Mouse (Mus musculus) urinary bladder, adult 18-20 months (tissue): ENCODE data around the gene Gse1.

Experiments
- DNase-seq, 2 experiments: peaks; one replicate each; pipeline ENCODE4 v3.0.0; 2022; ENCODE audit warnings: low spot score in 2 of 2, mixed read lengths in 2 of 2

Gse1 gene

DNA sequence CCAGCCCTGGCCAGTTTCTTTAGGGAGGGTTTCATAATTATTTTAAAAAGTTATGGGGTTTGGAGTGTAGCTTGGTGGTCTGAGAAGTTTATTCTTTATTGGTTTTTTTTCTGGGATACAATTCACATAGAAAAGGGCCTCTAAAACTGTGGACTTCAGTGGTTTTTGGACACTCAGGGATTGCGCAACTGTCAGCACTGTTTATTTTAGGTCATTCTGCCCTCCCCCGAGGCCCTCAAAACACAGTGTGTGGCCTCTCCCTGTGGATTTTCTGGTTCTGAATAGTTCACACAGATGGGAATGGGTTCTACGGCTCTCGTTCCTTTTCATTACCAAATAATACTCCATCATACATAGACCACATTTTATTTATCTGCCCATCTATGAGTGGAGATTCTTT lies 15.0 kb downstream of the Gse1 start:
- DNase-seq = no peak

DNA sequence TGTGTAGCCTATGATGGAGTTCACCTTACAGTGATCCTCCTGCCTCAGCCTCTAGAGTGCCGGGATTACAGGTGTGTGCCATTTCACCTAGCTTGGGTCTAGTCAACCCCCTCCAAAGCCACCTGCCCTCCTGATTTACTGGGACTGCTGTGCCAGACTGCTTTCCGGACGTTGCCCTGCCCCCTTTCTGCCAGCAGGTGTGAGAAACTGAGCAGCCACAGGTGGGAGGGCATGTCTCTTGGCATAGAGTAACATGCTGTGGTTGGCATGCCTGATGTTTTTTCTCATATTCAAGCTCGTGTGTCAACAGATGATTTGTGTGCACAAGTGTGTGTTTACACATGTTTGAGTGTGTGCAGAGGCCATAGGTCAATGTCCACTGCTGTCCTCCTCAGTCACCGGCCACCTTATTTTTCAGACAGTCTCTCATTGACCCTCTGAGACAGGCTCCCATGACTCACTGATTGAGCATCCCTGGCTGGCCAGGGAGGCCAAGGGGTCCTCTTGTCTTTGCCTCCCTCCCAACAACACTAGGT lies 15.7 kb downstream of the Gse1 start:
- DNase-seq = no peak

DNA sequence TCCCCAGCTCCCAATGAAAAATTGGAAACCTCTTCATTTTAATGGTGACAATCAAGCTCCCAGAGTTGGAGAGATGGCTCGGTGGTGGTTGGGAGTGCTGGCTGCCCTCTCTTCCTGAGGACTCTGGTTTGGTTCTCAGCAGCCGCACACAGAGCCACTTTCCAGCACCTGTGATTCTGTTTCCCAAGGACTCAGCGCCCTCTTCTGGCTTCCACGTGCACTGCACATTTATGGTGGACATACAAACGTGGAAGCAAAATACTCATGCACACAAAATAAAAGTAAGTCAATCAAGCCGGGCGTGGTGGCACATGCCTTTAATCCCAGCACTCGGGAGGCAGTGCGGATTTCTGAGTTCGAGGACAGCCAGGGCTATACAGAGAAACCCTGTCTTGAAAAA lies 16.3 kb downstream of the Gse1 start:
- DNase-seq = no peak

DNA sequence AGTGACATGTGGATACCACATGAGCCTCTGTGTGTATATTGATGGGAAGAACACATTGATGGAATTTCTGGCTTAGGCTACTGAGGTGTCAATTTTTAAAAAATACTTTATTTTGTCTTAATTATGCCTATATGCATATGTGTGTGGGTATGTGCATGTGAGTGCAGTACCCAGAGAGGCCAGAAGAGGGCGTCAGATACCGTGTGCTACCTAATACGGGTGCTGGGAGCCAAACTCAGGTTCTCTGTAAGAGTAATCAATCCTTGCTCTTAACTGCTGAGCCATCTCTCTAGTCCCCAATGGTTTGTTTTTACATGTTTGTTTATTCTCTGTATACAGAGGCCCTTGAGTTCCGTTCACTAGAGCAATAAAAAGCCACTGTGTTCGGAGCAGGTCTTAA lies 19.4 kb downstream of the Gse1 start:
- no peak for DNase-seq

DNA sequence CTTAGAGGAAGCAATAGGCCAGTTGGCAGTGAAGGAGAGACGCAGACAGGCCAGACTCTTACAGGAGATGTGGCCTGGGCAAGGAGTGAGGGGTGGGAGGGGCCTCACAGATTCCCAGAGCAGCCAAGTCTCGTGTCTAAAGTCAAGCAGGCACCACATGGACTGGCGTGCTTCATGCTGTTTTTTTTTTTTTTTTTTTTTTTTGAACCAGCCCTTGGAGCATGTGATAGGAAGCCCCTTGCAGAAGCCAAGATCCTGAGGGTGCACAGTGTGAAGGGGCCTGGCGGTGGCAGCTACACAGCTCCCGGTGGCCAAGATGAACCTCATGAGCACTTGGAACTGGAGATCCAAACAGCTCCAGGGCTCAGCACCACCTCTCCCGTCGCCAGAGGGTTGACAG lies 19.8 kb downstream of the Gse1 start:
- no peak for DNase-seq

- no peak for DNase-seq
These were observed 20.2 kb downstream of the Gse1 start for GRCm38 (mm10) chr8:120248451-120248850.

- DNase-seq = no peak
These were observed 21.6 kb downstream of the Gse1 start for GRCm38 (mm10) chr8:120249800-120250336.

- DNase-seq = no peak
These were observed 22.6 kb downstream of the Gse1 start for GRCm38 (mm10) chr8:120250750-120251410.

DNA sequence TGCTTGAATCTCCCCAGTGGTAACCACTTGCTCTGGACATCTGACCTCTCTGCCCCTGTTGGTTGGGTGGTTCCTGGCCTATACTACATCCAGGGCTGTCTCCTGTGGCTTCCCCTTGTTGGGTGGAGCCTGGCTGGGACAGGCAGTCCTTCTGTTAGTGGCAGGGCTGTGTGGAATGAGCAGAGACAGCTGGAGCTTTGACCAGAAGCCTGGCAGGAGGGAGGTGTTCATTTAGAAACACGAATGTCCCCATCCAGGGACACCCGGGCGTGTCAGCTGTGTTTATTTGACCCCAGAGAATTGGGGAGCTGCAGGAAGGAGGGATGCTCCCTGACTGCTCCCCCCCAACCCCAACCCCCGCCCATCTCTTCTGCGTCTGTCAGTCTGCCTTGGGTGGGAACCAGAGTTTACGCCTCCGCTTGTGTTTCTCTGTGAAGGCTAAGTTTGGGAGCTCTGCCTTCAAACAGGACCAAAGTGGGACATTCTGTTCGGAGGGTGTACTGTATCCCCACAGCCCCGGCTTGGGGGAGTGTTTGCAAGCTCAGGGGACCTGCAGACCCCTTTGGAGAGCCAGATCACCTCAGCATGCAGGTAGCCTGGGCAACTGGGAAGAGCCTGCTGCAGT lies 23.3 kb downstream of the Gse1 start:
- peak in 1 of 2 experiments; percentile 42 for DNase-seq

GRCm38 (mm10) chr8:120253626-120254025 lies 25.4 kb downstream of the Gse1 start:
- no peak for DNase-seq

DNA sequence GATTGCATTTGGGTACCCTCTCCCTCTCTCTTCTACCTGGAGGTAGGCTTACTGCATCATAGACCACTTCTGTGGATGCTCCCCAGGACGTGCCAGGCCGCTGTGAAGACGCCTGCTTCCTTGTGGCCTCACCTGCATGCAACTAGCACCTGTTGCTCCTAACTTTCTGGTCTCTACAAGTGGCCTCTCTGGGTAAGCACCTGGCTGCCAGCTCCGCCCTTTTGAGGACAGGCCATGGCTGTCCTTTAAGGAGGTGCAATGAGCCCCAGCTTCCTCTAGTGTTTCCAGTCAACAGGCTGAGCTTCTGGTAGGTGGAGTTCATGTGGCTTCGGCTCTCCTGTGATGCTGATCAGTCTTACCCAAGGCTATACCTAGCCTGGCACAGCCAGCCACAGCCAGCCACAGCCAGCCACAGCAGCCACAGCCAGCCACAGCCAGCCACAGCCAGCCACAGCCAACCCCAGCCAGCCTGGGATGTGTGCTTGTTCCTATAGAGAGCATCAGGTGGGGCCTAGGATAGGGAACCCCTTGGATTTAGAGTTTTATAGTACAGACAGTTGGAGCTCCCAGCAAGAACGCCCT lies 27.2 kb downstream of the Gse1 start:
- no peak for DNase-seq

GRCm38 (mm10) chr8:120256958-120257357 lies 28.7 kb downstream of the Gse1 start:
- no peak for DNase-seq

GRCm38 (mm10) chr8:120259206-120259605 lies 30.9 kb downstream of the Gse1 start:
- DNase-seq = no peak

DNA sequence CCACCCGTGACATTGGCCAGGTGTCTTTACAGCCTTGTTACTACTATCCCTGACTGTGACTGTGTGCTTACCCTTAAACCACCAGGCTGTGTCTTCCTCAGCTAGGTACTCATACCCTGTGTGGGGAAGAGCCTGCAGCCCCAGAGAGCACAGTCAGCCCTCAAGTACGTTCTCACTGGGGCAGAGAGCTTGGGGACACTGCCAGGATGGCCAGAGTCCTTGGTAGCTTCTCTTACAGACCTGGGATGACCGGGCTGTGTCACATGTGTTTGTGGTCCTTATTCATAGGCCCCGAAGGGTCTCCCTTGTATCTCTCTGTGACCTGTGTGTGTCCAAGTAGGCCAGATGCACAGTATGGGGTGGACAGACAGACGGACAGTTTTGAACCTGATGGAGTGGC lies 32.4 kb downstream of the Gse1 start:
- DNase-seq = no peak

DNA sequence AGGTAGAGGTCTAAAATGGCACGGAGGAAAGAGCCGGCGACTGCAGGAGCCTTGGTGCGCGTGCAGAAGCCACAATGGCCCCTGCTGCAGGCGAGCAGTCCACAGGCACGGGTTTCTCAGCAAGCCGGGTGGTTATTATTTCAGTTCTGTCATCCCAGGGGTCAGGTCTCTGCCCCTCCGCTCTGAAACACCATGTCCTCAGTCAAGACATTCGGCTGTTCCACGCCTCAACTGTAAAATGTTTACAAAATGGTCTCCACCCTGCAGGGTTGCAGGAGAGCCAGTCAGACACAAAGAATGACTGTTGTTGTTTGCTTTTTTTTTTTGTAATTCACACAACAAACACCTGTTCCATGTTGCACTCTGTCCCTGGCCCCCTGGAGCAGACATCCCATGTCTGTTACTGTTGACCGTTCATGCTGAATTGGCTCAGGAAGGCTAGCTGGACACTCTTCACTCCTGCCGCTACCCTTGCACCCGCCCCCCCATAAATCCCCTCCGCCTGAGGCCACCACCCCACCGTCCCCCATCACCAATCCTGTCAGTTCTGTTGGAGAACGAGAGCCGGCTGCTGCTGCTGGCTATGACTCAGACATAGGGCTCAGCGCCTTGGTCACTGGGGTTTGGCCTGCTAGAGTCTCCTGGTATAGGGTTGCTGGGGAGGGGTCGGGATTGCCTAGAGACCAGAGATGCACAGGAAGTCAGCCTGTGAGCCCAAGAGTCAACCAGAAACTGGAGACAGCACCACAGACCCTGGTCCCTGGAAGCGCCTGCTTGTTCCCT lies 33.3 kb downstream of the Gse1 start:
- DNase-seq = no peak

GRCm38 (mm10) chr8:120263879-120264278 lies 35.6 kb downstream of the Gse1 start:
- DNase-seq = no peak

- no peak for DNase-seq
These were observed 36.2 kb downstream of the Gse1 start for GRCm38 (mm10) chr8:120264388-120264943.

GRCm38 (mm10) chr8:120264944-120265453 lies 36.7 kb downstream of the Gse1 start:
- peak in 1 of 2 experiments; percentile 51 for DNase-seq

DNA sequence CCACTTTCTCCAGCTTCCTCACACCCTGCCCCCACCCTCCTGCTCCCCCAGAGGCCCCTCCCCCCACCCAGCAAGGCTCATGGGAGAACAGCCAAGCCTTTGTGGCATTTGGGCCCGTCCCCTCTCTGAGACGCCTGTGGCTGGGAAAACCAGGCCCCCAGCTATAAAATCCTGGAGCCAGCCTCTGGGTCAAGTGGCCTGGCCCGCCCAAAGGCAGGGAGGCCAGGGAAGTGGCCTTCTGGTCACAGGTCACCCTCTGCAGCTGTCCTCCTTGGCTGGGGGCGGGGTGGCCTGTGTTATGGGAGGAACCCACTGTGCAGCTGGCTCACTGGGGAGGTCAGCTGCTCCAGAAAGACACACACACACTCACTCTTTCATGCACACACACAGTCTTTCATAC lies 37.2 kb downstream of the Gse1 start:
- DNase-seq = peak in 1 of 2 experiments; percentile 71

DNA sequence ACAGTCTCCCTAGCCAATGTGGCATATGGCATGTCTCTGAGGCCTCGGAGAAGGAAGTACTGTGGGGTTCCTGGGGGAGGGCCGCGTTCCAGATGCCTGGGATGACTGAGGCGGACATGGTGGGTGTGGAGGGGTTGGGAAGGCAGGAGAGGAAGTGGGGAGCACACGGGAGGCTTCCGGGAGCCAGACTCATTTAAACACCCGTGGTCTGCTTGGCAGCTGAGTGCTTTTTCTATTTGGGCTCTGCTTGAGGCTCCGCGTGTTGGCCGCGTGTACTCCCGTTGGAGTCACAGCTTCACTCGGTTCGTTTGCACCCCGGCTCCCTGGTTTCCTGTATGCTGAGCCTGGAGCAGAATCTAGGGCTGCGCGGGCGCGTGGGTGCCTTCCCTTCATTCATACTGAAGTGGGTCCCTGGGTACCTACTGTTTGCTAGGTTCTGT lies 40.3 kb downstream of the Gse1 start:
- no peak for DNase-seq

DNA sequence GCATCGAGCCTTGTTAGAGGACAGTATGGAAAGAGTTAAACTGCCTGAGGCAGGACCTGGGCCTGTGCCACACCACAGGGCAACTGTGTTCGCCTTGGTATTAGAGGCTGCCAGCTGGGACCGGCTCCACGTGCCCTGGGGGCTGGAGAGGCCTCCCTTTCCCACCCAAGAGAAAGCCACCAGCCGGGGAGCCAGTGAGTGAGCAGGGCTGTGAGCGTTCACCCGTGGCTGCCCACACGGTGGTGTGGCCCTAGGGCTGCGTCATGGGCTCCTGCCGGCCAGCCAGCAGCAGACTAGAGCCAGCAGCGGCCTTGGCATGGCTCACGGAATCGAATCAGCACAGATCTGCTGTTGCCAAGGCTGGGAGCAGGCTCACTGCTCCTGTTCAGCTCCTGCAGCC lies 42.2 kb downstream of the Gse1 start:
- DNase-seq = no peak
